Mouse (Mus musculus): ENCODE data around the gene Gm14305. TPM values are rescaled to one million over a fixed set of nuclear protein-coding genes. Genes with fewer than 3 reads are reported as not detected.
"Not testable (repeated sequence)": the region's sequence is repeated elsewhere in the genome, so short reads cannot be mapped to it uniquely, and the experiment has no call there.

Gene Gm14305
- 30.4 and 31.4 TPM in 2 replicates for polyA plus RNA-seq (2016; fragmentation: Nextera tagmentation; extraction: Ambion mirVana)

- not testable (repeated sequence) for DNase-seq (ENCODE audit: low spot score); H3K27ac ChIP-seq
- 5% methylated on average over 3 of the region's 6 CpGs for WGBS
Measured at GRCm38 (mm10) chr2:176708051-176708450, at the start of gene Gm14305. Gene Gm14305, plus strand, starts transcription at chr2:176708328.

GRCm38 (mm10) chr2:176670222-176670621 is 37.9 kb upstream of the Gm14305 start, which contains the start of gene Zfp973:
Gene Zfp973, plus strand, starts transcription at chr2:176670522.
- no CpG with 5 or more reads among the region's 6 CpGs for WGBS
- not testable (repeated sequence) for H3K27me3 ChIP-seq (ENCODE audit: insufficient read depth, poor library complexity, severe bottlenecking); H3K27ac ChIP-seq; H3K4me3 ChIP-seq; DNase-seq (ENCODE audit: low spot score); H3K36me3 ChIP-seq; H3K4me1 ChIP-seq; H3K9me3 ChIP-seq

More at GRCm38 (mm10) chr2:176708051-176708450, at the start of gene Gm14305:
- not testable (repeated sequence) for H3K36me3 ChIP-seq; H3K27me3 ChIP-seq (ENCODE audit: insufficient read depth, poor library complexity, severe bottlenecking); H3K4me1 ChIP-seq; H3K9me3 ChIP-seq
- H3K4me3 ChIP-seq: peak within 1 kb of the TSS; percentile 54

Other genes starting within 250 kb of the Gm14305 start
- gene Gm14434, start 221.5 kb upstream of the Gm14305 start, polyA plus RNA-seq (2016; fragmentation: Nextera tagmentation; extraction: Ambion mirVana): 1.9 TPM in 1 of 2 replicates, not detected in the other
- not detected in 2 replicates for gene Zfp967, start 187.3 kb upstream of the Gm14305 start, polyA plus RNA-seq (2016; fragmentation: Nextera tagmentation; extraction: Ambion mirVana)
- gene Gm14308, start 72.0 kb upstream of the Gm14305 start, polyA plus RNA-seq (2016; fragmentation: Nextera tagmentation; extraction: Ambion mirVana): 8.9 and 11.1 TPM in 2 replicates
- gene Zfp973, start 37.8 kb upstream of the Gm14305 start, polyA plus RNA-seq (2016; fragmentation: Nextera tagmentation; extraction: Ambion mirVana): 11.5 and 11.7 TPM in 2 replicates
- 17.0 and 18.9 TPM in 2 replicates for gene Gm14295, start 90.3 kb downstream of the Gm14305 start, polyA plus RNA-seq (2016; fragmentation: Nextera tagmentation; extraction: Ambion mirVana)
- gene Gm14408, start 122.8 kb downstream of the Gm14305 start, polyA plus RNA-seq (2016; fragmentation: Nextera tagmentation; extraction: Ambion mirVana): not detected in 2 replicates
- 12.1 and 12.4 TPM in 2 replicates for gene Gm14296, start 219.5 kb downstream of the Gm14305 start, polyA plus RNA-seq (2016; fragmentation: Nextera tagmentation; extraction: Ambion mirVana)

All from heart, embryonic 10.5 days (tissue).